In genomic region chr1:126411426-126411825, GRCm38 (mm10) we compare ENCODE assay signal across 24 mouse cellular contexts.
DNase-seq lines count a peak whose midpoint lies in the region; ATAC-seq lines count a peak whose summit lies in the region.
"Had no signal": no experiment of that assay in that cellular context is flagged by ENCODE, and none has a peak within 500 bp of the region (broad histone marks: within the 10 kb centered on the region; RNA-seq: fewer than 3 reads in every experiment).

No protein-coding gene starts in this region.

- no peaks in the 10 kb centered on the region for H3K9me3 ChIP-seq in heart, embryonic 11.5 days (replicated peaks; ENCODE audit: control insufficient read depth, low read length)
- no peaks in the 10 kb centered on the region for H3K9me3 ChIP-seq in liver, embryonic 16.5 days (replicated peaks; ENCODE audit: control insufficient read depth, low read length)
- H3K9me3 ChIP-seq in kidney, embryonic 16.5 days (ENCODE audit: low read length), result no peaks in the 10 kb centered on the region
- H3K9me3 ChIP-seq: forebrain, embryonic 13.5 days; hindbrain, embryonic 12.5 days; intestine, embryonic 15.5 days; limb, embryonic 10.5 days; limb, embryonic 15.5 days; midbrain, embryonic 13.5 days had no signal

- intact Hi-C loops in heart, postnatal 36 days (cut with DNase I), result no loop called here

- no peak overlapping the region for H3K4me2 ChIP-seq in heart, embryonic 11.5 days
- no peak overlapping the region for H3K4me2 ChIP-seq in liver, embryonic 16.5 days (ENCODE audit: low read depth, low read length)
- no peak overlapping the region for H3K4me2 ChIP-seq in kidney, embryonic 16.5 days (replicated peaks; ENCODE audit: low read depth, low read length)
- H3K4me2 ChIP-seq: forebrain, embryonic 13.5 days; hindbrain, embryonic 12.5 days; intestine, embryonic 15.5 days; limb, embryonic 15.5 days; lung, embryonic 14.5 days; midbrain, embryonic 13.5 days had no signal

- no peak for ATAC-seq in heart, embryonic 11.5 days (replicated peaks; ENCODE audit: insufficient number of reproducible peaks, low FRiP score, low TSS enrichment)
- peak; percentile 69; the same call in 1 of the 2 replicates for ATAC-seq in liver, embryonic 16.5 days (ENCODE audit: low read depth)
- no peak for ATAC-seq in kidney, embryonic 16.5 days (ENCODE audit: low FRiP score, low TSS enrichment)
- ATAC-seq: forebrain, embryonic 13.5 days; hindbrain, postnatal 0 days; intestine, embryonic 15.5 days; midbrain, embryonic 13.5 days had no signal

- WGBS in heart, embryonic 11.5 days (ENCODE audit: insufficient replicate concordance), result 79% methylated on average over 5 of the region's 5 CpGs
- WGBS in liver, embryonic 16.5 days (ENCODE audit: insufficient replicate concordance), result 51% methylated on average over 5 of the region's 5 CpGs
- WGBS in kidney, embryonic 16.5 days, result 70% methylated on average over 5 of the region's 5 CpGs

- no peaks in the 10 kb centered on the region for H3K27me3 ChIP-seq in heart, embryonic 11.5 days (ENCODE audit: control insufficient read depth, insufficient read depth, low read length)
- H3K27me3 ChIP-seq in liver, embryonic 16.5 days (ENCODE audit: control insufficient read depth, insufficient read depth, low read depth, low read length), result no peaks in the 10 kb centered on the region
- H3K27me3 ChIP-seq in kidney, embryonic 16.5 days (ENCODE audit: insufficient read depth, low read length), result no peaks in the 10 kb centered on the region
- H3K27me3 ChIP-seq: forebrain, embryonic 13.5 days; hindbrain, embryonic 12.5 days; intestine, embryonic 15.5 days; limb, embryonic 15.5 days; midbrain, embryonic 13.5 days had no signal

- DNase-seq in adrenal gland, postnatal 25 days, result peak; percentile 10
- no peak for DNase-seq in adrenal gland, postnatal 14 days
- peak; percentile 32 for DNase-seq in heart, adult 8-10 months (ENCODE audit: low spot score)
- DNase-seq in liver, result no peak
- DNase-seq in heart, postnatal 36 days, result peak; percentile 20 to 40
- DNase-seq: cerebellum, adult 2 months; cerebellum, postnatal 25 days; gastrocnemius, postnatal 10 days; kidney, adult 2 months; lung, embryonic 14.5 days; thymus, adult 2 months; thymus, postnatal 36 days had no signal

- no peaks in the 10 kb centered on the region for H3K36me3 ChIP-seq in heart, embryonic 11.5 days (ENCODE audit: control insufficient read depth, insufficient read depth, low read length)
- H3K36me3 ChIP-seq in liver, embryonic 16.5 days (ENCODE audit: control insufficient read depth, insufficient read depth), result no peaks in the 10 kb centered on the region
- no peaks in the 10 kb centered on the region for H3K36me3 ChIP-seq in kidney, embryonic 16.5 days (ENCODE audit: insufficient read depth, low read length)
- H3K36me3 ChIP-seq: G1E; hindbrain, embryonic 12.5 days; intestine, embryonic 15.5 days; limb, embryonic 10.5 days; limb, embryonic 15.5 days; midbrain, embryonic 13.5 days had no signal

- no peak overlapping the region for H3K9ac ChIP-seq in heart, embryonic 11.5 days (ENCODE audit: low read depth, low read length)
- H3K9ac ChIP-seq in liver, embryonic 16.5 days (ENCODE audit: low read depth, low read length), result no peak overlapping the region
- no peak overlapping the region for H3K9ac ChIP-seq in kidney, embryonic 16.5 days (replicated peaks; ENCODE audit: low read length)
- H3K9ac ChIP-seq: forebrain, embryonic 13.5 days; hindbrain, embryonic 12.5 days; intestine, embryonic 15.5 days; limb, embryonic 15.5 days; lung, embryonic 14.5 days; midbrain, embryonic 13.5 days had no signal

- no peak overlapping the region for H3K4me3 ChIP-seq in heart, embryonic 11.5 days (ENCODE audit: low read depth, low read length)
- H3K4me3 ChIP-seq in liver, embryonic 16.5 days (ENCODE audit: low read depth, low read length), result no peak overlapping the region
- H3K4me3 ChIP-seq in kidney, embryonic 16.5 days (ENCODE audit: low read length), result no peak overlapping the region
- H3K4me3 ChIP-seq: forebrain, embryonic 13.5 days; hindbrain, embryonic 12.5 days; intestine, embryonic 15.5 days; limb, embryonic 10.5 days; limb, embryonic 15.5 days; midbrain, embryonic 13.5 days had no signal

- H3K4me1 ChIP-seq in heart, embryonic 11.5 days (ENCODE audit: control insufficient read depth, insufficient read depth, low read length), result no peaks in the 10 kb centered on the region
- H3K4me1 ChIP-seq in liver, embryonic 16.5 days (ENCODE audit: control insufficient read depth, low read depth, low read length), result no peaks in the 10 kb centered on the region
- H3K4me1 ChIP-seq in kidney, embryonic 16.5 days (ENCODE audit: insufficient read depth, low read length), result no peaks in the 10 kb centered on the region
- H3K4me1 ChIP-seq: hindbrain, embryonic 12.5 days; intestine, embryonic 15.5 days; limb, embryonic 10.5 days; limb, embryonic 15.5 days; midbrain, embryonic 13.5 days had no signal

- H3K27ac ChIP-seq in heart, embryonic 11.5 days (ENCODE audit: low read depth, low read length), result no peak overlapping the region
- H3K27ac ChIP-seq in liver, embryonic 16.5 days (ENCODE audit: low read length), result no peak overlapping the region
- no peak overlapping the region for H3K27ac ChIP-seq in kidney, embryonic 16.5 days (ENCODE audit: low read length)
- H3K27ac ChIP-seq: forebrain, embryonic 13.5 days; hindbrain, embryonic 12.5 days; hindbrain, postnatal 0 days; intestine, embryonic 15.5 days; kidney, postnatal 0 days; limb, embryonic 10.5 days; limb, embryonic 15.5 days; midbrain, embryonic 13.5 days had no signal

Comparison
In these comparisons a context has a peak if more than half of its experiments do, and no peak if none do; other contexts are left out.
1. DNase-seq: peak in adrenal gland, postnatal 25 days (single experiment), heart, adult 8-10 months (single experiment) and heart, postnatal 36 days (2 of 2); none in adrenal gland, postnatal 14 days (single experiment) and liver (single experiment).